Mouse (Mus musculus) forebrain, postnatal 0 days (tissue): Measurements from ENCODE around the gene Slc34a3. TPM values are rescaled to one million over a fixed set of nuclear protein-coding genes. Genes with fewer than 3 reads are reported as not detected.

Experiments used
- ATAC-seq: fragments of 200-750 bp; cut with Nextera tagmentation; 2 replicates; pipeline ENCODE4 v1.8.0; 2017; ENCODE audit warnings: mild to moderate bottlenecking, moderate library complexity
- DNase-seq: peaks from one replicate; pipeline ENCODE4 v3.0.0-alpha.2; 2015
- H3K27ac ChIP-seq: fragments of 300-500 bp; sonication (generic); 2 replicates; pipeline ENCODE4 v1.5.1; 2014; ENCODE audit warnings: low read depth, mild to moderate bottlenecking, antibody characterized with exemption, low read length, moderate library complexity, mixed read lengths
- H3K27me3 ChIP-seq: fragments of 300-500 bp; sonication (generic); 2 replicates; pipeline ENCODE4 v1.6.1; 2014; ENCODE audit warnings: mild to moderate bottlenecking, low read length, mixed read lengths; ENCODE audit not compliant: insufficient read depth
- H3K36me3 ChIP-seq: fragments of 300-500 bp; sonication (generic); 2 replicates; pipeline ENCODE4 v1.6.1; 2014; ENCODE audit warnings: mild to moderate bottlenecking, moderate library complexity; ENCODE audit not compliant: insufficient read depth
- H3K4me1 ChIP-seq: fragments of 300-500 bp; sonication (generic); 2 replicates; pipeline ENCODE4 v1.6.1; 2014; ENCODE audit warnings: antibody characterized with exemption; ENCODE audit not compliant: insufficient read depth
- H3K4me2 ChIP-seq: fragments of 300-500 bp; sonication (generic); 2 replicates; pipeline ENCODE4 v1.6.1; 2014; ENCODE audit warnings: low read depth, mild to moderate bottlenecking, moderate library complexity
- H3K4me3 ChIP-seq: fragments of 300-500 bp; sonication (generic); 2 replicates; pipeline ENCODE4 v1.5.1; 2014; ENCODE audit warnings: low read depth, low read length, mixed read lengths
- H3K9ac ChIP-seq: fragments of 300-500 bp; sonication (generic); 2 replicates; pipeline ENCODE4 v1.6.1; 2014; ENCODE audit warnings: mild to moderate bottlenecking
- H3K9me3 ChIP-seq: fragments of 300-500 bp; sonication (generic); 2 replicates; pipeline ENCODE4 v1.6.1; 2016; ENCODE audit warnings: low read length
- CTCF ChIP-seq: sonication (generic); IDR thresholded peaks from 2 replicates; pipeline ENCODE4 v1.5.1; 2016; ENCODE audit warnings: antibody characterized with exemption, control low read depth, low read depth
- WGBS: fragments of 180-500 bp; shearing (Covaris S2); extraction: QIAGEN DNeasy Blood & Tissue Kit; methylation state at CpG from one replicate; pipeline ENCODE4 v1.1.7; 2014; 5-methylcytosine and 5-hydroxymethylcytosine counted together
- polyA plus RNA-seq: library from polyadenylated mRNA; unstranded; fragments of >200 nt; fragmentation: Nextera tagmentation; extraction: Ambion mirVana; gene quantifications from 2 replicates; pipeline ENCODE4 v1.2.1, GENCODE M21; 2015
- total RNA-seq: library from RNA; depleted of rRNA; stranded (reverse); fragments of >200 nt; gene quantifications from 2 replicates; pipeline ENCODE4 v1.2.3, GENCODE M21; 2014

Gene Slc34a3
- total and polyA plus RNA-seq, 2 experiments from 2014 or later, result not detected

DNA sequence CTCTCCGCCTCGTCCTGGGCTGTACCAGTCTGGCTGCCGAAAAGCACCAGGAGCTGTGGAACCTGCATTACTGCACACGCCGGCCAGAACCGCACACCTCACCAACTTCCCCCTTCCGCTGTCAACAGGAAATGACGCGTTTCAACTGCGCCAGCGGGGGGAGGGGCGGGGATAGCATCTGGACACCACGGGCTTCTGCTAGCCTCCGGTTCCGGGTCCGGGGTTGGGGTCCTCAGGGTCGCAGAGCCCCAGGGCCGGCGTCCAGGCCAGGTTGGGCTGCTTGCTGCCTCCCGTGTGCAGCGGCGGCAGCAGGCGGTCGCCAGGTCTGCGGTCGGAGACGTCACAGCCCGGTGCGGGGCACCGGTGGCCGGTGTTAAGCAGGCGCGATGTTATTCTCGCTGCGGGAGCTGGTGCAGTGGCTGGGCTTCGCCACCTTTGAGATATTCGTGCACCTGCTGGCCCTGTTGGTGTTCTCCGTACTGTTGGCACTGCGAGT is 21.2 kb upstream of the Slc34a3 start, which contains the start of gene Tmem203:
TSS of gene Tmem203 (plus strand) at position 156 of the 496 bp plus-strand sequence.
- Histone ChIP-seq H3K4me1 (peaks cover 10% of the 10 kb centered on the region; the same call in 1 of the 2 replicates), H3K4me2 (peak within 1 kb of the TSS; percentile 98), H3K4me3 (peak within 1 kb of the TSS; percentile 94), H3K36me3 (peaks cover 16% of the 10 kb centered on the region; the same call in 1 of the 2 replicates), H3K27me3 (no peaks in the 10 kb centered on the region), H3K9ac (peak within 1 kb of the TSS; percentile 92), H3K9me3 (no peaks in the 10 kb centered on the region), H3K27ac (peak within 1 kb of the TSS; percentile 82)
- no peak for TF ChIP-seq CTCF
- DNase-seq, result peak; percentile 94
- WGBS, result 4% methylated on average over 39 of the region's 39 CpGs
- ATAC-seq, result peak; percentile 95

DNA sequence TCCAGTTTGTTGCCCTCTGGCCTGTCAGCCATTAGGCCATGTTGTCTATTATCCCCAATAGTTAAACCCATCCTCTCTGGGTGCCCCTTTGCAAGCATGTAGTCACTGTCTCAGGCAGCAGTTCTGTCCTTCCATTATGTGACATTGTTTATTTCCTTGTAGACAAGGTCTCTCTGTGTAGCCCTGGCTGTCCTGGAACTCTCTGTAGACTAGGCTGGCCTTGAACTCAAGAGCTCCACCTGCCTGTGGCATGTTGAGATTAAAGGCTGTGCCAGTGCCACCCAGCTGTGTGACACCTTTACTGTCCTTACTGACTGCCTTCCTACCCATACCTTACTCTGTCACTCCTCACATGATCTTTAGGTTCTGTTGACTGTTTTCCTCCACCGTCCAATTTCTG is 18.2 kb upstream of the Slc34a3 start:
- DNase-seq, result no peak
- no peak for ATAC-seq
- Histone ChIP-seq H3K4me3 (no peak overlapping the region), H3K9ac (no peak overlapping the region), H3K4me1 (peaks cover 10% of the 10 kb centered on the region; the same call in 1 of the 2 replicates), H3K9me3 (no peaks in the 10 kb centered on the region), H3K36me3 (peaks cover 32% of the 10 kb centered on the region), H3K4me2 (no peak overlapping the region), H3K27ac (no peak overlapping the region), H3K27me3 (no peaks in the 10 kb centered on the region)
- peak; percentile 49 for TF ChIP-seq CTCF
- WGBS, result 71% methylated on average over 1 of the region's 1 CpGs

DNA sequence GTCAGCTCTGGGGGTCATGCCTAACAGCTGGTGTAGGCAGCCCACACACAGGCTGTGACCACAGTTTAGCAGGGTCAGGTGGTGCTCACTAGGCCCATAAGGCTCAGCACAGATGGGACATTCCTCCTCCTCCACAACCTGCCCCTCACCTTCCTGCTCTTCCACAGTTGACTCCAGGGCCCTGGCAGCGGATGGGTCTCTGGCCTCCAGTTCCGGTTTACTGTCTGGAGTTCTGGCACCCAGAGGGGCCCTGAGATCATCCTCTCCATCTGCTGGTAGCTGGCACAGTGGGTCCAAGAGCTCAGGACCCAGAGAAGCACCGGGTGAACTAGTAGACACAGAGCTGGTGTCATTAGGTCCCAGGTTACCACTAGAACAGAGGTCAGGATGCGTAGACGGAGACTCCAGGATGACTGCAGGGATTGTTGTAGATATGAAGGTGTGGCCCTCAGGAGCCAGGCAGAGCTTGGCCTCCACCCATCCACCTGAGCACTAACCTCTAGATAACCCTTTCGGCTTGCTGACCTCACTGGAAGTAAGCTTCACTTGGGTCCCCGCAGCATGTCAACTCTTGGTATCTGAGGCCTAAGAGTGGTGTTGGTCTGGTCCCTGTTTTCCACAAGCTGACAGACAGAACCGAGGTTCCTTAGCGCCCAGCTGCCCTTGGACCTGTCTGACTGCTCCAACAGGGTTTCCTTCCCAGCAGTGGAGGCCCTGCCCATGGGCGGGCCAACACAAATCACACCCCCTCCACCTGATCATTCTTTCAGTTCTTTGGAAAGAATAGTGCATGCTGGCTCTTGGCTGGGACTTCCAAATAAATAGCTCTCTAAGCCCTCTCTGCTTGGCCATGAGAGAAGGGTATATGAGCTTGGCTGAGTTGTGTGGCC is 12.3 kb upstream of the Slc34a3 start, which contains the start of gene AL732309.1:
TSS of gene AL732309.1 (minus strand) at position 681 of the 890 bp plus-strand sequence.
- TF ChIP-seq CTCF, result no peak
- peaks cover 3% of the 10 kb centered on the region; the same call in 1 of the 2 replicates for H3K4me1 ChIP-seq
- DNase-seq (no peak), ATAC-seq (no peak)
- H3K36me3 ChIP-seq, result peaks cover 53% of the 10 kb centered on the region
- H3K4me2 ChIP-seq, result no peak within 1 kb of the TSS
- no peaks in the 10 kb centered on the region for H3K27me3 ChIP-seq
- WGBS, result 92% methylated on average over 10 of the region's 10 CpGs
- no peaks in the 10 kb centered on the region for H3K9me3 ChIP-seq
- no peak within 1 kb of the TSS for H3K4me3 ChIP-seq
- no peak within 1 kb of the TSS for H3K27ac ChIP-seq
- H3K9ac ChIP-seq, result no peak within 1 kb of the TSS

DNA sequence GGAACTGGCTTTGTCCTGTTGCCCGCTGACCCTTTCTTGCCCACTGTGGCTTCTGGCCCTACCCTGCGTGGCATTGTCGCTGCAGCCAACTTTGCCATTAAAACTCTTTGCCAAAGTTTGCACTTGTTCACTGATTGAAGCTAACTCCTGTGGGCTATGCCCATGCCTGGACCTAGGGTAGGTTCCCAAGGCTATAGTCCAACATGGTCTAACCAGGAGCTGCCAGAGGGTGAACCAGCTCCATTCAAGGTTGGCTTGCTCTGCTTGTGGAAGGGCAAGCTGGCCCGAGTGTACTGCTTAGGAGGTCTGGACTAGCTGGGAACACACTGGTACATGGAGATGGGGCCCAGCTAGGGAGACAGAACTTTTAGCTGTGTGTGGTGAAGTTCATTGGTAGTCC is 10.0 kb upstream of the Slc34a3 start:
- Histone ChIP-seq H3K27me3 (no peaks in the 10 kb centered on the region), H3K27ac (no peak overlapping the region), H3K4me3 (no peak overlapping the region), H3K9ac (no peak overlapping the region), H3K4me2 (no peak overlapping the region), H3K36me3 (peaks cover 38% of the 10 kb centered on the region), H3K4me1 (peaks cover 6% of the 10 kb centered on the region), H3K9me3 (no peaks in the 10 kb centered on the region)
- no peak for TF ChIP-seq CTCF
- WGBS, result 91% methylated on average over 4 of the region's 4 CpGs
- DNase-seq, result no peak
- ATAC-seq, result no peak

DNA sequence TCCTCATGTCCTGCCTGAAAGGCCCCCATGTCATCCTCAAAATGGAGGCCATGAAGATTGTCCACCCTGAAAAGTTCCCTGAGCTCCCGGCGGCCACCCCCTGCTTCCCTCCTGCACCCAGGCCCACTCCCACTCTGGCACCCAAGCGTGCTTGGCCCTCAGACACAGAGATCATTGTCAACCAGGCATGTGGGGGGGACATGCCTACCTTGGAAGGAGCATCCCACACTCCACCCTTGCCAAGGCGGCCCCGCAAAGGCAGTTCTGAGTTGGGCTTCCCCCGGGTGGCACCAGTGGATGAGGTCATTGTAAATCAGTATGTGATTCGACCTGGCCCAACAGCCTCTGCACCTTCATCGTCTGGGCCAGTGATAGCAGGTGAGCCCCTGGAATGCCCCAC is 9.2 kb upstream of the Slc34a3 start:
- DNase-seq, result no peak
- no peak for ATAC-seq
- peak overlapping the region; percentile 70; the same call in 1 of the 2 replicates for H3K4me3 ChIP-seq
- H3K27me3 ChIP-seq, result no peaks in the 10 kb centered on the region
- peak overlapping the region; percentile 89 for H3K4me2 ChIP-seq
- peaks cover 34% of the 10 kb centered on the region for H3K36me3 ChIP-seq
- peaks cover 6% of the 10 kb centered on the region for H3K4me1 ChIP-seq
- 79% methylated on average over 8 of the region's 8 CpGs for WGBS
- no peaks in the 10 kb centered on the region for H3K9me3 ChIP-seq
- H3K9ac ChIP-seq, result peak overlapping the region; percentile 79
- TF ChIP-seq CTCF, result no peak
- H3K27ac ChIP-seq, result no peak overlapping the region

DNA sequence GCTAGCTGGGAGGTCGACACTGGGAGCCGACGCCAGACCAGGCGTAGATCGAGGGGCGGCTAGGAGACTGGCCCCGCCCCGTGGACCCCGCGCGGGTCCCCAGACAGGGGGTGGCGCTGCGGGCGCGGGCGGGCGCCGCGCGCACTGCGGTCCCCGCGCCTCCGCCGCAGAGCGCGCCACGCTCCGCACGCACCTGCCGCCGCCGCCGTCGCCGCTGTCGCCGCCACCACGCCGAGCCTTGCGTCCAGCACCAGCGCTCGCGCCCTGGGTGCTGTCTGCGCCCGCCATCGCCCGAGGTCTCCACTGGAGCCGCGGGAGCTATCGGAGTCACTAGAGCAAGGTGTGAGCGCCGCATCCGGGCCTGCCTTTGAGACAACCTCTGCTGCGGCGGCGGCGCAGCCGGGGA is 7.9 kb upstream of the Slc34a3 start, which contains the start of the genes Rnf208 and Cysrt1:
TSS of gene Rnf208 (plus strand) at position 155 of the 406 bp plus-strand sequence.
TSS of gene Cysrt1 (minus strand) at position 352 of the 406 bp plus-strand sequence.
- ATAC-seq (peak; percentile 74), DNase-seq (peak; percentile 75)
- Histone ChIP-seq H3K4me2 (peak within 1 kb of the TSS; percentile 89), H3K4me1 (peaks cover 6% of the 10 kb centered on the region), H3K9me3 (no peaks in the 10 kb centered on the region), H3K27me3 (no peaks in the 10 kb centered on the region), H3K9ac (peak within 1 kb of the TSS; percentile 79), H3K4me3 (peak within 1 kb of the TSS; percentile 70), H3K27ac (peak within 1 kb of the TSS; percentile 82), H3K36me3 (peaks cover 26% of the 10 kb centered on the region)
- no peak; the same call in 1 of the 2 replicates for TF ChIP-seq CTCF
- under 1% methylated on average over 59 of the region's 59 CpGs for WGBS
